Mouse (Mus musculus) A20 (cell line): ENCODE measurements around the gene Zfp385a.
A peak's percentile ranks its signal among the peaks of the same experiment; 100 is the strongest.

ENCODE experiments used
- DNase-seq: peaks from one replicate; pipeline ENCODE4 v3.0.0-alpha.2; 2011; ENCODE audit warnings: low read depth, low spot score

Gene Zfp385a

DNA sequence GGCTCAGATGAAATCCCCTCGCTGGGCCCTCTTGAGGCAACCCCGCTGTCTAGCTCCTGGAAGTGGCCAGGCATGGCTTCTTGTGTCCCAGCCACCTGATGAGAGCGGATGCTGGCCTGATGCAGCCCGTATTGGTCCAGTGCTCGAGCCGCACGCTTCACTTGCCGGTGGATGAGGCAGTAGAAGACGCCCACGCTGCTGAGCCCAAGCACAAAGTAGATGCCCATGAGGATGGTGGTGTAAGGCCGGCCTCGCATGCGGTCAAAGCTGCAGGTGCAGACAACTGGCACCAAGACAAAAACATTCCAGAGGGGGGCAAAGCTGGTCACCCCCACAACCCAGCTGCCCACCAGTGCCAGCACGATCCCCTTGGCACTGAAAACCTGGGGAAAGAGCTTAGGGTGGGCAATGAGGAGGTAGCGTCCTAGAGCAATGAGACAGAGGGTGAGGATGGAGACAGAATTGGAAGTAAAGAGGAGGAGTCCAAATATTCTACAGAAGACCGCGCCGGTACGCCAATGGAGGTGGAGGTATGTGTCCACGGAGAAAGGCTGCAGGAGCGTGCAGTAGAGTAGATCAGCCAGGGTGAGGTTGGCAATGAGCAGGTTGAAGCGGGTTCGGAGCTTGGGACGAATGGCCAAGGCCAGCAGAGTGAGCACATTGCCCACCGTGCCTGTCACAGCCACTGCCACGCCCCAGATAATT lies 30.9 kb downstream of the Zfp385a start:
- no peak for DNase-seq

DNA sequence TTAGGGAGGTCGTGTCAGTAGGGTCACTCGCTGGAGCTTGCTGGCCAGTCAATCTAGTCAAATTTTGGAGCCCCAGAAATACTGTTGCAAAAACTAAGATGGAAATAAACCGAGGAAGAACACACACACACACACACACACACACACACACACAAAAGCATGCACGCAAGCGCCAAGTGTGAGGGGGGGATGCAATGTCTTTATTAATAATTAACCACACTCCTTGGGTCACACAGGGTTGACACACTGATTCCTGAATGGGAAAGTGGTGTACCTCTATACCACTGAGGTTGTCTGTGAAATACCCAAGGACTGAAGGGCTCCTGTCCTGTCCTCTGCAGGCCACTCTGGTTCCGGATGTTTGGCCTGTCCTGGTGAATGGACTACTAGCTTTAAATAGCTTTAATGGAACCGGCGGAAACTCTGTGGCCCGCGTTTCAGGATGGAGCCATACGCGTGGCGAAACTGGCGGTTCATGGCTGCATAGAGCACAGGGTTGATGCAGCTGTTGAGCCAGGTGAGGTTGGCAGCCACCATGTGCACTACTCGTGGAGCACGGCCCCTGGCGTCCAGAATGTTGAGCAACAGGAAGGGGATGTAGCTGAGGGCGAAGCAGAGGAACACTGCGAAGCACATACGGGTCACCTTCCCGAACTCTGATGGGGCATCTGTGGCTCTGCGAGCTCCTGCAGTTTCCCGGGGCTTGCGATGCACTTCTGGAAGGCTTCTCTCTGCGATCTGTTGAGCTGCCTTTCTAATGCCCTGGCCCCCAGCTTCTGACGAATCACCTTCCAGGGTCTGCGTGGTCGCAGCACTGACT lies 31.6 kb downstream of the Zfp385a start:
- no peak for DNase-seq

- DNase-seq: peak; percentile 95
Observed at GRCm38 (mm10) chr15:103307125-103307524, 32.8 kb downstream of the Zfp385a start.

- peak; percentile 66 for DNase-seq
Observed at GRCm38 (mm10) chr15:103305792-103306645, 33.9 kb downstream of the Zfp385a start.

GRCm38 (mm10) chr15:103305070-103305678 lies 34.7 kb downstream of the Zfp385a start:
- peak; percentile 99 for DNase-seq

- DNase-seq: no peak
Observed at GRCm38 (mm10) chr15:103304616-103304969, 35.3 kb downstream of the Zfp385a start.

DNA sequence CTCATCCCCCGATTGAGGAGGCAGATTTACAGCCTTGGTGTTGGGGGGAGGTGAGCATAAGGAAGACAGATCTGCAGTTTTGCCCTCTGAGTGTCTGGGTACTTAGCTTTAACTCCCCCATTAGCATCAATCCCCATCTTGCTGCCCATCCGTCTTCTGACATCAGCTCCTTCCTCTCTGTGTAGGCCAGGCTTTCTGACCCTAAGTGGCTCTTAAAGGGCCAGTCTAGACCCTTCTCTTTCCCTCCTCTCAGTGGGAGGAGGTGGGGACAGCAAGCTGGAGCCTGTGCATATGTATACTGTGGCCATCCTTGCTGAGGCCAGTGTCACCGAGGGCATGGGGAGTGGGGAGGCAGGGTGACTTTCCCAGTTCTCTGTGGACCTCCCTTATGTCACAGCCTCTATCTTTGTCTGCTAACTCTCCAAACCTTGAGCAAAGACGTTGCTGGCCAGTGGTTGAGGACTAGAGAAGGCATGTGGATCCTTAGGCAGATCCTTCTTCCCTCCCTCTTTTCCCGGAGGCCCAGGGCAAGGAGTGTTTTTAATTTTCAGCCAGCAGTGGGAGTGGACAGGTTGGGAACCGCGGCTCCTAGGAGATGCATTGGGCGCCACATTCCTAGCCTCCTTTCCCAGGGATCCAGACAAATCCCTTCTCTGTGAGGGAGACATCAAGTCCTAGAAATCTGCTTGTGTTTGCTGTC lies 35.8 kb downstream of the Zfp385a start:
- DNase-seq: no peak

GRCm38 (mm10) chr15:103302341-103303021 lies 37.4 kb downstream of the Zfp385a start:
- DNase-seq: no peak

GRCm38 (mm10) chr15:103301547-103302340 lies 38.1 kb downstream of the Zfp385a start:
- no peak for DNase-seq

GRCm38 (mm10) chr15:103301046-103301445 lies 38.8 kb downstream of the Zfp385a start:
- DNase-seq: no peak

GRCm38 (mm10) chr15:103300560-103300959 lies 39.3 kb downstream of the Zfp385a start:
- DNase-seq: no peak

- DNase-seq: no peak
Observed at GRCm38 (mm10) chr15:103300067-103300471, 39.8 kb downstream of the Zfp385a start.

GRCm38 (mm10) chr15:103299644-103300043 lies 40.2 kb downstream of the Zfp385a start:
- DNase-seq: no peak

- DNase-seq: no peak
Observed at GRCm38 (mm10) chr15:103298861-103299616, 40.9 kb downstream of the Zfp385a start.

- DNase-seq: no peak
Observed at GRCm38 (mm10) chr15:103298026-103298425, 41.9 kb downstream of the Zfp385a start.

DNA sequence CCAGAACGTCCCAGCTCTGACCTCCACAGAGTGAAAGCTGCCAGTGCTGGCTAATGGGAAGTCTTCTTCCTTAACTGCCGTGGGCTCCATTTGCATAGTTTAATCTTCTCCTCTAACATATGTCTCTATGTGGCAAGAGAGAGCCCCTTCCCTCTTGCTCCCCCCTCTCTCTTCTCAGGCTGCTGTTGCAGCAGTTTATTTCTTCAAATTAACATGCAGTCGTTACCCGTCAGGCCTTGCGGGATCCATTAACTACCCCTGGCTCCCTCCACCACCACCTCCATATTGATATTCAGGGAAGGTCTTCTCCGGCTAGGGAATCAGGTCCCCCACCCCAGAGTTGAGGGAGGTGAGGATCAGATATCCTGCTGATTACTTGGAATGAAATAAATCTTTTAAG lies 42.6 kb downstream of the Zfp385a start:
- no peak for DNase-seq

DNA sequence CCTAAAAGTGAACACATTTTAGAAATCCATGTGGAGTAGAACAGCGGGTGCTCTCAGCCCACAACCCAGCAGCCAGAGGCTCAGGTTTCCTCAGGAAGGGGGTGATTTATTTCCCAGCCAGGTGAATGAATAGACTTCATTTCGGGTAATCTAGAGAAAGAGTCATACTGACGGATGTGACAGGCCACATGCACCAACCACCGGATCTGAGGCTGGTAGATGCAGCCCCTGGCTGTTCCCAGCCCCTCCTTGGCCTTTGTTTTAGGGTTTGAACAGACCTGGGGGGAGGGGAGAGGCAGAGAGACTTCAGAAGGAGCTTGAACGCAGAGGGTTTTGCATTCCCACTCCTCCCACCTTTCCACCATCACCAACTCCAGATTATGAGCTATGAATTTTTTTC lies 44.0 kb downstream of the Zfp385a start:
- DNase-seq: no peak

GRCm38 (mm10) chr15:103294649-103295048 lies 45.2 kb downstream of the Zfp385a start:
- DNase-seq: no peak

GRCm38 (mm10) chr15:103293375-103293774 lies 46.5 kb downstream of the Zfp385a start:
- no peak for DNase-seq
